Mouse (Mus musculus): ENCODE results near the gene Larp4. TPM values are rescaled to one million over a fixed set of nuclear protein-coding genes. Genes with fewer than 3 reads are reported as not detected.
A peak's percentile ranks its signal among the peaks of the same experiment; 100 is the strongest.
"Not testable (repeated sequence)": the region's sequence is repeated elsewhere in the genome, so short reads cannot be mapped to it uniquely, and the experiment has no call there.

Gene Larp4
- polyA plus RNA-seq, 1 experiment from 2014 or later: 32.5 TPM

DNA sequence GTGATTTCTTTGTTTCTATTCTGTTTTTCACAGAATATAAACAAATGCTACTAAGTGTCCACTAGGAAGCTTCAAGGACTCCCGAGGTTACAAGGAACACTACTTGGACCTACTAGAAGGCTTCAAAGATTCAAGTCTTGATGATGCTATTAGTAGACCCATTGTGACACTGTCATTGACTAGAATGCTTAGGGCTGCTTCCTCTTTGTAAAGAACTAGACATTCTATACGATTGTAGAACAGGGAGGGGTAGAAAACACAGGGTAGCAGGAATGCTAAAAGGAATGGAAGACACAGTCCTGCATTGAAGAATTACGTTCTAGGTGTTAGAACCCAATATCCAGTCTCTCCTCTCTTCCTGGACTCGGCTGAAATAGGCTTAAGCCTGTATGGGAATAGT, 2.9 kb upstream of the Larp4 start, which contains the start of gene Fam186a:
Gene Fam186a (minus strand): TSS at position 101 of the 400 bp plus-strand sequence.
- H3K9ac ChIP-seq (replicated peaks; ENCODE audit: low read depth, low read length): no peak within 1 kb of the TSS

DNA sequence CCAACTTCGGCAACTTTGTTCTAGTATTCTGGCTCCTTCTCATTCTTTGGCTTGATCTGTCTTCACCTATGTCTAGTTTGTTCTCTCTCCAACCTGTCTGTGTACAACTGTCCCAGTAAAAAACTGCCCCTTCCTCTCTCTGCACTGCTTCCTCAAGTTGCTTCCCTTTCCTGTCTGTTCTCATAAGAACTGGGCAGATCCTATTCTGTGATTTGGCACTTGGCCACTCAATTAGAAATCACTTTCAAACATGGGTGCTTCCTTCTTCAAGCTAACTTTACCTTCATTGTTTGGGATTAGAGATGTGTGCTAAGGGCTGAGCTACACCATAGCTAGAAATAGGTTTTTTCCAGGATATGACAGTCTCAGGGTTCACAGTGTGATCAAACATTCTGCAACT, 741 bp downstream of the Larp4 start:
- no peak overlapping the region for H3K9ac ChIP-seq (replicated peaks; ENCODE audit: low read depth, low read length)
- no peak overlapping the region for H3K4me2 ChIP-seq (ENCODE audit: low read depth, low read length)
- H3K27ac ChIP-seq (ENCODE audit: low read depth, low read length): no peak overlapping the region
- 100% methylated on average over 1 of the region's 1 CpGs for WGBS
- no peaks in the 10 kb centered on the region; the same call in 1 of the 2 replicates for H3K27me3 ChIP-seq (ENCODE audit: control insufficient read depth, insufficient read depth, low read length)
- H3K4me1 ChIP-seq (ENCODE audit: control insufficient read depth, insufficient read depth, low read length): peaks cover 4% of the 10 kb centered on the region; the same call in 1 of the 2 replicates
- no peaks in the 10 kb centered on the region for H3K36me3 ChIP-seq (ENCODE audit: control insufficient read depth, insufficient read depth, low read length)
- no peaks in the 10 kb centered on the region for H3K9me3 ChIP-seq (ENCODE audit: control insufficient read depth, low read length)
- no peak overlapping the region for H3K4me3 ChIP-seq (ENCODE audit: low read depth, low read length)
- no peak for ATAC-seq (ENCODE audit: low read depth)

More for the DNA sequence above, 2.9 kb upstream of the Larp4 start, which contains the start of gene Fam186a:
- no peak for ATAC-seq (ENCODE audit: low read depth)
- WGBS: 70% methylated on average over 4 of the region's 4 CpGs
- H3K4me1 ChIP-seq (ENCODE audit: control insufficient read depth, insufficient read depth, low read length): no peaks in the 10 kb centered on the region
- no peak within 1 kb of the TSS for H3K27ac ChIP-seq (ENCODE audit: low read depth, low read length)
- no peak within 1 kb of the TSS for H3K4me2 ChIP-seq (ENCODE audit: low read depth, low read length)
- no peak within 1 kb of the TSS for H3K4me3 ChIP-seq (ENCODE audit: low read depth, low read length)
- H3K36me3 ChIP-seq (ENCODE audit: control insufficient read depth, insufficient read depth, low read length): no peaks in the 10 kb centered on the region
- no peaks in the 10 kb centered on the region for H3K27me3 ChIP-seq (ENCODE audit: control insufficient read depth, insufficient read depth, low read length)
- no peaks in the 10 kb centered on the region for H3K9me3 ChIP-seq (ENCODE audit: control insufficient read depth, low read length)

DNA sequence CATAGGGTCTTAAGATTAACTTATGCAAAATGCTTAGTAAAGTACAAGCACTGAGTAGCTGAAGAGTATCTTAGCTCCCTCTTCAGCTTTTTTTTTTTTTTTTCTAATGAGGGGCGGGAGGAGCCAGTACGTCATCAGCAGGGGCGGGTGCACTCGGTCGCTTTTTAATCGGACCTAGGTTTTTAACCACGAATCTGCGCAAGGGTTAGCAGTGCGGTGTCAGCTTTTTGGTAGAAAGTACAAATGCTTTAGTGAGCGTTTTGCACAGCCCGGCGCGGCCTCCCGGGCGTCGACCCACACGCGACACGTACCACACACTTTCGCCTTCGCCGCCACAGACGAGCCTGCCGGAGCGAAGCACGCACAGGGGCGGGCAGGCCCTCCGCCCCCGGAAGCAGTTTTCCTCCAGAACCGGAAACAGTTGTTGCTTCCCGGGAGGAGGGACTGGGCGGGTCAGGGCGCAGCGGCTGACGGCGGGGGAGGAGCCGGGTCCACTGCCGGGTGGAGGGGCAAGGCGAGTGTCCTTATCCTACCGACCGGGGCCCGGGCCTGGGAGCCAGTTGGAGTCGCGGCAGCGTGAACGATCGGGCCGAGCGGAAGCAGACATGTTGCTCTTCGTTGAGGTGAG, 2.6 kb downstream of the Larp4 start:
- ATAC-seq (ENCODE audit: low read depth): peak; percentile 95
- H3K4me3 ChIP-seq (ENCODE audit: low read depth, low read length): peak overlapping the region; percentile 92
- peaks cover 4% of the 10 kb centered on the region; the same call in 1 of the 2 replicates for H3K4me1 ChIP-seq (ENCODE audit: control insufficient read depth, insufficient read depth, low read length)
- peak overlapping the region; percentile 96 for H3K27ac ChIP-seq (ENCODE audit: low read depth, low read length)
- no peaks in the 10 kb centered on the region for H3K36me3 ChIP-seq (ENCODE audit: control insufficient read depth, insufficient read depth, low read length)
- H3K9ac ChIP-seq (replicated peaks; ENCODE audit: low read depth, low read length): peak overlapping the region; percentile 84
- no peaks in the 10 kb centered on the region; the same call in 1 of the 2 replicates for H3K27me3 ChIP-seq (ENCODE audit: control insufficient read depth, insufficient read depth, low read length)
- under 1% methylated on average over 48 of the region's 50 CpGs for WGBS
- H3K4me2 ChIP-seq (ENCODE audit: low read depth, low read length): peak overlapping the region; percentile 87
- no peaks in the 10 kb centered on the region for H3K9me3 ChIP-seq (ENCODE audit: control insufficient read depth, low read length)

DNA sequence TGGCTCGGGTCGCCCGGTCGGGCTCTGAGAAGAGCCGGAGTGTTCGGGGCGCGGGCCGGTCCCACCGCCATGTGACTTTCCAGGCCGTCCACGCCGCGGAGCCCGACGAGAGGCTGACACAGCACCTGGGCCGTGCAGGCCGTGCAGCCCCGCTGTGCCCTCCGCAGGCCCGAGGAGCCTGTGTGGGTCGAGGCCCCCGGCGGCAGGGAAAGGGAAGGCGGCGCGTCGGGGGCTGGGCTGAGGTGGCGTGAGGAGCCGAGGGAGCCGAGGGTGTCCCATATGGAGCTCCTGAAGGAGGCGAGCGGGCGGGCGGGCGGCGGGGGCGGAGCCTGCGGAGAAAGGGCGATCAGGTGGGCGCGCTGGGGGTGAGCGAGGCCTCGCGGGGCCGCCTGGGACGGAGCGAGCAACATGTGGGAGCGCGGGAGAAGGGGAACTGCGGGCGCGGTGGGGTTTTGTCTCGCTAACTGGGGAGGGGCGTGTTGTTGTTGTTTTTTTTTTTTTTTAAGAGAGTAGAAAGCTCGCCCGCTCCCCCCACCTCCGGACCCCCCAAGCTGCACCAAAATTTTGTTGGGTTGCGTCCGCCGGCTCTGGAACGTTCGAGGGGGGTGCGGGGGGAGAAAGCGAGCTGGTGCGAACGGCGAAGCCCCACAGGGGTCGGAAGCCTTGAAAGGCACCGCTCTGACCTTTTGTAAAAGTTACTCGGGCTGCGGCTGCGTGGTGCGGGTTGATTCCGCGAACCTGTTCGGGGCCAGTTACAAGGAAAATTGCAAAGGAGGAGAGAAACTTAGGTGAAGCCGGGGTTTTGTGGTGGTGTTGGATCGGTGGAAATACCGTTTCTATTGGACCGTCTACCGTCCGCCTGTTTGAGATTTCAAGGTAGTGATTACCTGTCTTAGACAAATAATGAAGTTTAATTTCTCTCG, 3.4 kb downstream of the Larp4 start:
- Histone ChIP-seq H3K4me2 (ENCODE audit: low read depth, low read length) (peak overlapping the region; percentile 87), H3K4me3 (ENCODE audit: low read depth, low read length) (peak overlapping the region; percentile 92), H3K9ac (replicated peaks; ENCODE audit: low read depth, low read length) (peak overlapping the region; percentile 84), H3K36me3 (ENCODE audit: control insufficient read depth, insufficient read depth, low read length) (no peaks in the 10 kb centered on the region), H3K27me3 (ENCODE audit: control insufficient read depth, insufficient read depth, low read length) (no peaks in the 10 kb centered on the region; the same call in 1 of the 2 replicates), H3K27ac (ENCODE audit: low read depth, low read length) (peak overlapping the region; percentile 96), H3K4me1 (ENCODE audit: control insufficient read depth, insufficient read depth, low read length) (peaks cover 4% of the 10 kb centered on the region; the same call in 1 of the 2 replicates), H3K9me3 (ENCODE audit: control insufficient read depth, low read length) (no peaks in the 10 kb centered on the region)
- WGBS: under 1% methylated on average over 80 of the region's 84 CpGs
- ATAC-seq (ENCODE audit: low read depth): peak; percentile 89

DNA sequence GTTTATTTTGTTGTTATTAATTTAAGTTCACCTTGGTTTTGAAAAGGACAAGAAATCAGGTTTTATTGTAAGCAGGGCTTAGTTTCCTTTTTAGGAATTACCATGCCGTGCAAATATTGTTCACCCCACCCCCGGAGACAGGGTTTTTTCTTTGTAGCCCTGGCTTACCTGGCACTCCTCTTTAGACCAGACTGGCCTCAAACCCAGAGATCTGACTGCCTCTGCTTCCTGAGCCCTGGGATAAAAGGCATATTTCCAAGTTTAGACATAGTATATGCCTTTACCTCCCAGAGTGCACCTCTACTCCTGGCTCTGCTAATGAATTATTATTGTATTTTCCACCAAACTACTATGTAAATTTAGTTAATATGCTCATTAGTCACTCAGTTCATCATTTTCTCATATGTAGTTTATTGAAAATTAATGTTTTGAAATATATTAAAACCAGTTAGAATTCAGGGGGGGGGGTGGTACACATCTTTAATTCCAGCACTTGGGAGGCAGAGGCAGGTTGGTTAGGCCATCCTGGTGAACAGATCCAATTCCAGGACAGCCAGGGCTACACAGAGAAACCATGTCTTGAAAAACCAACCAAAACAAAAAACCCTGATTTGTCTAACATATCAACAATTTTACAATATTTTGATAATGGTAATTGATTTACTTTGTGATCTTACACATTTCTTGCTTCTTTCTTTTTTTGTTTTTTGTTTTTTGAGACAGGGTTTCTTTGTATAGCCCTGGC, 4.8 kb downstream of the Larp4 start:
- no peak overlapping the region for H3K9ac ChIP-seq (replicated peaks; ENCODE audit: low read depth, low read length)
- no peaks in the 10 kb centered on the region for H3K9me3 ChIP-seq (ENCODE audit: control insufficient read depth, low read length)
- no peaks in the 10 kb centered on the region; the same call in 1 of the 2 replicates for H3K27me3 ChIP-seq (ENCODE audit: control insufficient read depth, insufficient read depth, low read length)
- no peak overlapping the region for H3K27ac ChIP-seq (ENCODE audit: low read depth, low read length)
- ATAC-seq (ENCODE audit: low read depth): no peak
- no peak overlapping the region for H3K4me3 ChIP-seq (ENCODE audit: low read depth, low read length)
- H3K4me1 ChIP-seq (ENCODE audit: control insufficient read depth, insufficient read depth, low read length): peaks cover 4% of the 10 kb centered on the region; the same call in 1 of the 2 replicates
- H3K36me3 ChIP-seq (ENCODE audit: control insufficient read depth, insufficient read depth, low read length): no peaks in the 10 kb centered on the region
- H3K4me2 ChIP-seq (ENCODE audit: low read depth, low read length): no peak overlapping the region
- WGBS: 88% methylated on average over 2 of the region's 2 CpGs

DNA sequence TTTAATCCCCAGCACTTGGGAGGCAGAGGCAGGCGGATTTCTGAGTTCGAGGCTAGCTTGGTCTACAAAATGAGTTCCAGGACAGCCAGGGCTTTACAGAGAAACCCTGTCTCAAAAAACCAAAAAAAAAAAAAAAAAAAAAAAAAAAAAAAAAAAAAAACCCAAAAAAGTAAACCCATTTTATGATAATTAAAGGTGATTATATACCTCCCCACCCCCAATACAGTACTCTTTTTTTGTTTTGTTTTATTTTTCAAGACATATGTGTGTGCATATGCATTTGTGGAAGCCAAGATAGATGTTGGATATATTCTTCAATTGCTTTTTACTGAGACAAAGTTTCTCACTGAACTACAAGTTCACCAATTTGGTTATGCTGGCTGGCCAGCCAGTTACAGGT, 6.3 kb downstream of the Larp4 start:
- H3K9me3 ChIP-seq (ENCODE audit: control insufficient read depth, low read length); ATAC-seq (ENCODE audit: low read depth); H3K4me1 ChIP-seq (ENCODE audit: control insufficient read depth, insufficient read depth, low read length); H3K4me3 ChIP-seq (ENCODE audit: low read depth, low read length); H3K9ac ChIP-seq (replicated peaks; ENCODE audit: low read depth, low read length); H3K4me2 ChIP-seq (ENCODE audit: low read depth, low read length); H3K36me3 ChIP-seq (ENCODE audit: control insufficient read depth, insufficient read depth, low read length); H3K27ac ChIP-seq (ENCODE audit: low read depth, low read length); H3K27me3 ChIP-seq (ENCODE audit: control insufficient read depth, insufficient read depth, low read length): not testable (repeated sequence)
- 91% methylated on average over 2 of the region's 2 CpGs for WGBS

DNA sequence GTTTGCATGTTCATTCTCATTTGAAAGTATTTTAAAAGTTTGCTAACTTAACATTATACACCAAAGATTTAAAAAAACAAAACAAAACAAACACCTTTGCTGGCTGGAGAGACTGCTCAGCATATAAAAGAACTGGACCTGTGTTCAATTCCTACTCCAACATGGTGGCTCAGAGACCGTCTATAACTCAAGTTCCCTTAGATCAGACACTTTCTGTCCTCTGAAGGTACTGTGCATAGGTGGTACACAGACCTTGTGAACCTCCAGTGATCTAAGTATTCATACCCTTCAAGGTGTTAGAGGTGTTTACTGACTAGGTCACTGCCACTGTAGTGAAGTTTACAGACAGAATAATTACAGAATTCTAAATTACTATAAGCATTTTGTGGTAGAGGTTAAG, 9.4 kb downstream of the Larp4 start:
- Histone ChIP-seq H3K36me3 (ENCODE audit: control insufficient read depth, insufficient read depth, low read length) (no peaks in the 10 kb centered on the region), H3K4me2 (ENCODE audit: low read depth, low read length) (no peak overlapping the region), H3K9me3 (ENCODE audit: control insufficient read depth, low read length) (no peaks in the 10 kb centered on the region), H3K9ac (replicated peaks; ENCODE audit: low read depth, low read length) (no peak overlapping the region), H3K27me3 (ENCODE audit: control insufficient read depth, insufficient read depth, low read length) (no peaks in the 10 kb centered on the region), H3K27ac (ENCODE audit: low read depth, low read length) (no peak overlapping the region), H3K4me1 (ENCODE audit: control insufficient read depth, insufficient read depth, low read length) (no peaks in the 10 kb centered on the region), H3K4me3 (ENCODE audit: low read depth, low read length) (no peak overlapping the region)
- WGBS: 97% methylated on average over 1 of the region's 1 CpGs
- no peak for ATAC-seq (ENCODE audit: low read depth)

DNA sequence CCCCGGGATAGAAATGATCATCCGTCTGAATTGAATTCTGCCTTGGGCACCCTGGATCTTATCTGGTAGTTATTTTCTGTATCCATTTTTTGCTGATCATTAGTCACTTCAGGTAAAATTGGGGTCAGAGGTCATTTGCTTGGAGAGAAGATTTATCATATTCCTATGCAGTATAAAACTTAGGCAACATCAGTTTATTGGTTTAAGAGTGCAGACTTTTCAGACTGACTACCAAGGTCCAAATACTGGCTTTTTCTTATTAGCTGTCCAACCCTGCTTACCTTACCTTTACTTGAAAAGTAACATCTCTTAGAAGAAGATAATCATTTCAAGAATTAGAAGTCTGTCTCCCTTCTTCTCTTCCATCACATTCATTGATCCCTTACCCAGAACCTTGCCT, 9.8 kb downstream of the Larp4 start:
- 85% methylated on average over 2 of the region's 2 CpGs for WGBS
- no peak for ATAC-seq (ENCODE audit: low read depth)
- Histone ChIP-seq H3K4me1 (ENCODE audit: control insufficient read depth, insufficient read depth, low read length) (no peaks in the 10 kb centered on the region), H3K9me3 (ENCODE audit: control insufficient read depth, low read length) (no peaks in the 10 kb centered on the region), H3K4me2 (ENCODE audit: low read depth, low read length) (no peak overlapping the region), H3K27ac (ENCODE audit: low read depth, low read length) (no peak overlapping the region), H3K4me3 (ENCODE audit: low read depth, low read length) (no peak overlapping the region), H3K36me3 (ENCODE audit: control insufficient read depth, insufficient read depth, low read length) (no peaks in the 10 kb centered on the region), H3K9ac (replicated peaks; ENCODE audit: low read depth, low read length) (no peak overlapping the region), H3K27me3 (ENCODE audit: control insufficient read depth, insufficient read depth, low read length) (no peaks in the 10 kb centered on the region)

Measured in neural tube, embryonic 14.5 days (tissue).